Comparison of ENCODE assay signal across 8 mouse cellular contexts in the genomic region with DNA sequence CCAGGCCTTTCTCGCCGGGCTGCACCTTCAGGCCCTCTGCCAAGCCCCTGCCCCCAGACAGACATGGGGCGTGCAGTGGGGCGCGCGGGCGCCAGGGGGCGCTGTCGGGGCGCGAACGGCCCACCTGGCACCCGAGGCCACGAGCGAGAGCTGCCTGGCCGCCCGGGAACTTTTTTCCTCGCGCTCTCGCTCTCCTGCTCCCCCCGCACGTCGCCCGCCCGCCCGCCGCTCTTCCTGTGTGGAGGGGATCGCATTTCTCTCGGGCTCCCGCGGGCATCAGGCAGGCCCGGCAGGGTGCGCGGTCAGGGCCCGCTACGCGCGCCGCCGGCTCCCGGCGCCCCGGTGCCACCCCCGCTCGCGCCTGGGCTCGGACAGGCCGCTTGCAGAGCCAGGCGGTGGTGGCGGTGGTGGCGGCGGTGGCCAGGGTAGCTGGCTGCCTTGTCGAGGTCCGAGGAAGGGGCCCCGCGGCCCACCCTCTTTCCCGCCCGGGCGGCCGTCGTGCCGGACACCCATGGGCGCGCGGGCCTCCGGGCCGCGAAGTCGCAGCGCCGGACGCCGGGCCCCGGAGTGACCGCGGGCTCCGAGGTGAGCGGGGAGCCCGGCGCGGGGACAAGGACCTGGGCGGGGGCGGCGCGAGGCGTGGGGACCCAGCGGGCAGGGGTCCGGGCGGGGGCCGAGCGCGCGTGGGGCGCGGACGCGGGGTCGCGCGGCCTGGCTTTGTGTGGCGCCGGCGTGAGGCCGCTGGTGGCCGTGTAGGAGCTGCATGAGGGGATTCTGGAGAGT. TPM values are rescaled to one million over a fixed set of nuclear protein-coding genes. Genes with fewer than 3 reads are reported as not detected.
A peak's percentile ranks its signal among the peaks of the same experiment; 100 is the strongest.
DNase-seq lines count a peak whose midpoint lies in the region; ATAC-seq lines count a peak whose summit lies in the region.

A gene (plus strand): TSS at position 204 of the 783 bp plus-strand sequence.

- intact Hi-C loops in gastrocnemius, postnatal 36 days (cut with DNase I): loop anchor here (1.0 to 5.0 kb wide), 5 partner anchors 37 to 312 kb away; a partner anchor contains a TSS
- intact Hi-C loops in left cerebral cortex, postnatal 25 days (cut with DNase I): loop anchor here (2.0 to 5.0 kb wide), 2 partner anchors 188 to 312 kb away; a partner anchor contains a TSS

- peaks cover 42% of the 10 kb centered on the region for H3K4me1 ChIP-seq in intestine, embryonic 15.5 days (replicated peaks)

- peak within 1 kb of the TSS; percentile 98 for H3K27ac ChIP-seq in intestine, embryonic 15.5 days

- H3K9ac ChIP-seq in intestine, embryonic 15.5 days: peak within 1 kb of the TSS; percentile 100

- peak; percentile 74 for ATAC-seq in intestine, embryonic 15.5 days

- H3K36me3 ChIP-seq in intestine, embryonic 15.5 days: no peaks in the 10 kb centered on the region

- no peaks in the 10 kb centered on the region for H3K27me3 ChIP-seq in intestine, embryonic 15.5 days (replicated peaks)

- H3K4me3 ChIP-seq in intestine, embryonic 15.5 days (replicated peaks): peak within 1 kb of the TSS; percentile 95

- peak; percentile 85 for DNase-seq in adipocyte (ENCODE audit: low spot score)
- peak; percentile 86 for DNase-seq in embryo, embryonic 11.5 days (ENCODE audit: low read depth, low spot score)
- peak; percentile 87 to 93 for DNase-seq in gastrocnemius, postnatal 36 days
- peak; percentile 90 to 92 for DNase-seq in left cerebral cortex, postnatal 25 days (ENCODE audit: low spot score in 2 of 2)
- DNase-seq in mesoderm, embryonic 11.5 days (ENCODE audit: low read depth, low spot score): peak; percentile 92
- DNase-seq in right cerebral cortex, postnatal 25 days: peak; percentile 91
- peak; percentile 92 to 93 for DNase-seq in urinary bladder, postnatal 4 days (ENCODE audit: low spot score in 2 of 2)

- no peaks in the 10 kb centered on the region for H3K9me3 ChIP-seq in intestine, embryonic 15.5 days

- WGBS in intestine, embryonic 15.5 days: under 1% methylated on average over 98 of the region's 105 CpGs

- H3K4me2 ChIP-seq in intestine, embryonic 15.5 days (replicated peaks): peak within 1 kb of the TSS; percentile 79

RNA-seq across cellular contexts. Expression of the gene that starts here (rescaled TPM):
- total RNA-seq in gastrocnemius, postnatal 36 days (2021): 10 to 100 TPM; 18.1 to 20.8 TPM
- polyA plus RNA-seq in intestine, embryonic 15.5 days (2015; fragmentation: Nextera tagmentation; extraction: Ambion mirVana): 18.2 and 18.5 TPM in 2 replicates
- 10 to 100 TPM; 59.4 to 69.2 TPM for total RNA-seq in left cerebral cortex, postnatal 25 days (2021)

Comparison
In these comparisons a context has a peak if more than half of its experiments do, and no peak if none do; other contexts are left out.
1. Peak in every context shown above with its lines: DNase-seq, ATAC-seq, H3K4me3 ChIP-seq and H3K27ac ChIP-seq.